In the genomic region with DNA sequence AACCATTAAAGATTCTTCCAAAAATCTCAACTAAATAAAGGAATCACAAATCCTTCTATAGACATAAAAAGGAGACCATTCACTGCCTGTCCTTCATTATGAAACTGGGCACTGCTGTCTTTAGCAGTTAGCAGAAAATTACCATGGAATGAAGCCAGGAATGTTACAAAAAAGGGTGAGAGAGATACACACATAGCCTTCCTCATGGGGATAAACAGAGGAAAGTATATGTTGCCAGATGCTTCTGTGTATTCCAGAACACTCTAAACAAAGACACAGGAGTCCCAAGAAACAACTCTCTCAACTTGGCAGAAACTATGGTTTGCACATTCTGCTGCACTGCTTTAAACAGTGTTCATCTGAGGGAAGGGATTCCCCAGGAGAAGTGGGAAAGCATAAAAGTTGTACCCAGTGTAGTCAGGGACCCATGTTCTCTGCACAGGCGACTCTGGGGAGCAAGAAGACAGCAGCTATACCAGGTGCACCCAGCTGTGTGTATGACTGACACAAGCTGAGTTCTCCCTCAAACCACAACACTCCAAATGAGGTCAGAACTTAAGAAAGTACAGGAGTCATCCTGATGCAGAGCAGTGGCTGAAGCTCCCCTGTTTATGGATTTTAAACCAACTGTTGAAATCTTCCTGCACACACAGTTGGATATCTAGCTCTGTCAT, we compare ENCODE assay signal across 11 mouse cellular contexts. TPM values are rescaled to one million over a fixed set of nuclear protein-coding genes. Genes with fewer than 3 reads are reported as not detected.
DNase-seq lines count a peak whose midpoint lies in the region; ATAC-seq and TF ChIP-seq lines count a peak whose summit lies in the region.
"Had no signal": no experiment of that assay in that cellular context is flagged by ENCODE, and none has a peak within 500 bp of the region (broad histone marks: within the 10 kb centered on the region; RNA-seq: fewer than 3 reads in every experiment).

No protein-coding gene starts in this region.

- no peak overlapping the region for H3K4me2 ChIP-seq in neural tube, embryonic 13.5 days
- no peak overlapping the region for H3K4me2 ChIP-seq in neural tube, embryonic 15.5 days
- no peak overlapping the region for H3K4me2 ChIP-seq in stomach, postnatal 0 days (replicated peaks; ENCODE audit: low read depth)
- H3K4me2 ChIP-seq in hindbrain, embryonic 14.5 days (replicated peaks): no peak overlapping the region
- H3K4me2 ChIP-seq: liver, embryonic 11.5 days had no signal

- no peak for ATAC-seq in neural tube, embryonic 13.5 days (ENCODE audit: low read depth)
- no peak for ATAC-seq in neural tube, embryonic 15.5 days (ENCODE audit: low FRiP score)
- ATAC-seq in stomach, postnatal 0 days (ENCODE audit: low FRiP score, low TSS enrichment): 0 out of 2 replicates have a peak, but pooled peaks have one; percentile 21
- no peak for ATAC-seq in hindbrain, embryonic 14.5 days (ENCODE audit: low FRiP score)

- peaks cover 12% of the 10 kb centered on the region for H3K4me1 ChIP-seq in neural tube, embryonic 13.5 days (replicated peaks)
- peaks cover 10% of the 10 kb centered on the region for H3K4me1 ChIP-seq in neural tube, embryonic 15.5 days
- H3K4me1 ChIP-seq in stomach, postnatal 0 days (replicated peaks; ENCODE audit: control insufficient read depth, insufficient read depth): no peaks in the 10 kb centered on the region
- no peaks in the 10 kb centered on the region; the same call in 1 of the 2 replicates for H3K4me1 ChIP-seq in hindbrain, embryonic 14.5 days (replicated peaks; ENCODE audit: control insufficient read depth, insufficient read depth, low read length)

- H3K36me3 ChIP-seq in neural tube, embryonic 13.5 days: peaks cover 21% of the 10 kb centered on the region
- H3K36me3 ChIP-seq in neural tube, embryonic 15.5 days: no peaks in the 10 kb centered on the region; the same call in none of the 2 replicates
- H3K36me3 ChIP-seq in stomach, postnatal 0 days (ENCODE audit: control insufficient read depth, insufficient read depth, low read length): 0 out of 2 replicates have a peak, but pooled peaks cover 2% of the 10 kb centered on the region
- H3K36me3 ChIP-seq in hindbrain, embryonic 14.5 days (replicated peaks; ENCODE audit: control insufficient read depth, insufficient read depth): peaks cover 16% of the 10 kb centered on the region; the same call in 1 of the 2 replicates

- no peak for TF ChIP-seq CTCF in stomach, postnatal 0 days (IDR thresholded peaks at IDR 0.05; ENCODE audit: low read depth)

- H3K27me3 ChIP-seq in neural tube, embryonic 13.5 days: no peaks in the 10 kb centered on the region
- H3K27me3 ChIP-seq in neural tube, embryonic 15.5 days (replicated peaks): no peaks in the 10 kb centered on the region
- no peaks in the 10 kb centered on the region for H3K27me3 ChIP-seq in stomach, postnatal 0 days (ENCODE audit: control insufficient read depth, insufficient read depth, low read length)
- no peaks in the 10 kb centered on the region for H3K27me3 ChIP-seq in hindbrain, embryonic 14.5 days (ENCODE audit: control insufficient read depth, insufficient read depth, low read length)

- DNase-seq in heart, postnatal 14 days: peak; percentile 22 to 37
- no peak for DNase-seq in heart, postnatal 25 days (ENCODE audit: low spot score)
- DNase-seq in stomach, postnatal 0 days (ENCODE audit: low spot score): no peak
- no peak for DNase-seq in urinary bladder, postnatal 4 days (ENCODE audit: low spot score in 2 of 2)
- no peak for DNase-seq in hindbrain, embryonic 14.5 days (ENCODE audit: low spot score)
- DNase-seq: cerebellum, adult 18-20 months; kidney, adult 18-20 months; kidney, postnatal 36 days had no signal

- no peak overlapping the region for H3K9ac ChIP-seq in neural tube, embryonic 13.5 days
- no peak overlapping the region for H3K9ac ChIP-seq in neural tube, embryonic 15.5 days (replicated peaks)
- no peak overlapping the region for H3K9ac ChIP-seq in stomach, postnatal 0 days (ENCODE audit: low read length)
- H3K9ac ChIP-seq in hindbrain, embryonic 14.5 days: no peak overlapping the region

- no peak overlapping the region for H3K4me3 ChIP-seq in neural tube, embryonic 13.5 days
- H3K4me3 ChIP-seq in neural tube, embryonic 15.5 days (replicated peaks): no peak overlapping the region
- H3K4me3 ChIP-seq in stomach, postnatal 0 days (ENCODE audit: low read depth, low read length): no peak overlapping the region
- H3K4me3 ChIP-seq in hindbrain, embryonic 14.5 days (replicated peaks; ENCODE audit: low read length): no peak overlapping the region

- peak overlapping the region; percentile 20; the same call in 1 of the 2 replicates for H3K27ac ChIP-seq in neural tube, embryonic 13.5 days (replicated peaks)
- no peak overlapping the region for H3K27ac ChIP-seq in neural tube, embryonic 15.5 days (replicated peaks)
- 0 out of 2 replicates have a peak overlapping the region, but pooled peaks have one; percentile 1 for H3K27ac ChIP-seq in stomach, postnatal 0 days (replicated peaks)
- H3K27ac ChIP-seq in hindbrain, embryonic 14.5 days: no peak overlapping the region

- H3K9me3 ChIP-seq in neural tube, embryonic 13.5 days: no peaks in the 10 kb centered on the region
- H3K9me3 ChIP-seq in neural tube, embryonic 15.5 days (replicated peaks): no peaks in the 10 kb centered on the region
- H3K9me3 ChIP-seq in stomach, postnatal 0 days (ENCODE audit: control insufficient read depth, low read length): no peaks in the 10 kb centered on the region
- H3K9me3 ChIP-seq in hindbrain, embryonic 14.5 days (ENCODE audit: control insufficient read depth, low read length): no peaks in the 10 kb centered on the region

- no peak for TF ChIP-seq EP300 in stomach, postnatal 0 days (optimal IDR thresholded peaks at IDR 0.05)

- 81% methylated on average over 1 of the region's 1 CpGs for WGBS in neural tube, embryonic 13.5 days
- WGBS in neural tube, embryonic 15.5 days: 80% methylated on average over 1 of the region's 1 CpGs
- 70% methylated on average over 1 of the region's 1 CpGs for WGBS in stomach, postnatal 0 days
- 83% methylated on average over 1 of the region's 1 CpGs for WGBS in hindbrain, embryonic 14.5 days

- intact Hi-C loops in heart, postnatal 14 days (cut with DNase I): no loop called here
- intact Hi-C loops in heart, postnatal 25 days (cut with DNase I): no loop called here

RNA-seq across cellular contexts. Expression of gene Malsu1, which starts 46.0 kb away (rescaled TPM):
- total RNA-seq in heart, postnatal 14 days (2021): 10 to 100 TPM; 36.7 to 40.0 TPM
- total RNA-seq in heart, postnatal 25 days (2021): 10 to 100 TPM; 35.4 to 36.3 TPM
- 70.2 and 73.9 TPM in 2 replicates for polyA plus RNA-seq in neural tube, embryonic 13.5 days (2015; fragmentation: Nextera tagmentation; extraction: Ambion mirVana)
- 66.1 and 66.4 TPM in 2 replicates for polyA plus RNA-seq in neural tube, embryonic 15.5 days (2015; fragmentation: Nextera tagmentation; extraction: Ambion mirVana)
- 76.6 and 87.6 TPM in 2 replicates for polyA plus RNA-seq in stomach, postnatal 0 days (2015; fragmentation: Nextera tagmentation; extraction: Ambion mirVana)
- 64.2 and 74.2 TPM in 2 replicates for polyA plus RNA-seq in hindbrain, embryonic 14.5 days (2014; fragmentation: Nextera tagmentation; extraction: Ambion mirVana)

Comparison
In these comparisons a context has a peak if more than half of its experiments do, and no peak if none do; other contexts are left out.
1. DNase-seq: peak in heart, postnatal 14 days (2 of 2); none in heart, postnatal 25 days (single experiment), stomach, postnatal 0 days (single experiment), urinary bladder, postnatal 4 days (0 of 2) and hindbrain, embryonic 14.5 days (single experiment).
2. H3K27ac ChIP-seq: peak in neural tube, embryonic 13.5 days (single experiment) and stomach, postnatal 0 days (single experiment); none in neural tube, embryonic 15.5 days (single experiment) and hindbrain, embryonic 14.5 days (single experiment).